ENCODE assay signal across 1 mouse cellular context in the genomic region with DNA sequence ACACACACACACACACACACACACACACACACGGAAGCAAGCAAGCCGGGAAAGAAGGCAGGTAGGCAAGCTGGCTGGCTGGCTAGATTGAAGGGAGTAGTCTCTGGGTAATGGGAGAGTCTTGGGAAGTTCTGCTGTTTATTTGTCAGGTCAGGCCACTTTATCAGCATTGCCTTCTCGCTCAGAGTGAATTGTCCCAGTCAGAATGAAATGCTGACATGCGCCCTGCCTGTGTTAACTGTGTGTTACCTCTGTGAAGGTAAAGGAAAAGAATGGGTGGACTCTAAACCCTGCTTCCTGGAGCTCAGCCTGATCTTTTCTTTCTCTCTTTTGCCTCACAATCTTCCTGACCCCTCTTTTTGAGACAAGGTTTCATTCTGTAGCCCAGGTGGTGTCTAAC.
TF ChIP-seq lines count a peak whose summit lies in the region.

No protein-coding gene starts in this region.

TF ChIP-seq in MEL, 35 proteins besides CTCF, POLR2A, EP300 and RAD21:
- TF ChIP-seq NELFE (IDR thresholded peaks at IDR 0.05; ENCODE audit: low read depth, low read length) (no peak), USF1 (IDR thresholded peaks at IDR 0.05; ENCODE audit: low read depth, low read length) (no peak), ZC3H11A (IDR thresholded peaks at IDR 0.05; ENCODE audit: low read depth, low read length) (no peak), POLR2AphosphoS2 (IDR thresholded peaks at IDR 0.05; ENCODE audit: low read length) (no peak), MEF2A (IDR thresholded peaks at IDR 0.05; ENCODE audit: extremely low read depth, insufficient replicate concordance, low read depth, low read length, poor library complexity, severe bottlenecking) (no peak), JUND (IDR thresholded peaks at IDR 0.05; ENCODE audit: low read depth, low read length) (no peak), ZKSCAN1 (IDR thresholded peaks at IDR 0.05; ENCODE audit: low read depth, low read length) (no peak), MAFK (IDR thresholded peaks at IDR 0.05; ENCODE audit: borderline replicate concordance, low read depth, low read length) (no peak), ZMIZ1 (IDR thresholded peaks at IDR 0.05; ENCODE audit: low read depth, low read length) (no peak), SMC3 (IDR thresholded peaks at IDR 0.05; ENCODE audit: low read depth, low read length) (no peak), BHLHE40 (IDR thresholded peaks at IDR 0.05; ENCODE audit: borderline replicate concordance, low read depth, low read length) (no peak), TCF12 (IDR thresholded peaks at IDR 0.05; ENCODE audit: low read depth, low read length) (no peak), ELF1 (IDR thresholded peaks at IDR 0.05; ENCODE audit: low read depth, low read length) (no peak), MAZ (IDR thresholded peaks at IDR 0.05; ENCODE audit: low read depth, low read length) (no peak), GABPA (IDR thresholded peaks at IDR 0.05; ENCODE audit: low read depth, low read length) (no peak), NRF1 (IDR thresholded peaks at IDR 0.05; ENCODE audit: insufficient read depth, low read depth, low read length, poor library complexity, severe bottlenecking) (no peak), MXI1 (IDR thresholded peaks at IDR 0.05; ENCODE audit: low read depth, low read length) (no peak), CHD2 (IDR thresholded peaks at IDR 0.05; ENCODE audit: low read length) (no peak)
